Mouse (Mus musculus): Measurements from ENCODE around the gene Mov10.

DNA sequence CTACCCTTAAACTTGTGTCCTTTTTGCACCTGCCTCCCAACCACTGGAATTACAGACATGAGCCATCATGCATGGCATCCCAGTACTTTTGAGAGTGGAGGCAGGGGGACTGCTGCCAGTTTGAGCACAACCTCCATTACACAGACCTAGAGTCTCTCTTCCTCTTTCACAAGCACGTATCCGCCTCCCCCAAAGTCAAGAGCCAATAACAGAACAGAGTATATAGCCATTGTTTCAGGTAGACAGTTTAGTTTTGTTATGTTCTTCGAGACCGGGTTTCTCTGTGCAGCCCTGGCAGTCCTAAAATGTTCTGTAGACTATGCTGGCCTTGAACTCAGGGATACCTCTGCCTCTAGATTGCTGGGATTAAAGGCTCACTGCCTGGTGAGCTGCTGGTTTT, 6.1 kb downstream of the Mov10 start:
- TF ChIP-seq CTCF (IDR thresholded peaks at IDR 0.05; ENCODE audit: low read depth, low read length), result no peak
- TF ChIP-seq POLR2A (IDR thresholded peaks at IDR 0.05; ENCODE audit: extremely low read depth, insufficient read depth, low read length), result no peak
